Mouse (Mus musculus): ENCODE measurements at regions not wholly inside any gene's neighbourhood (a gene's known extent, or its start where the extent isn't known, plus 50 kb on each side); places are given as distances from the start of the nearest gene placed in this dataset.

DNA sequence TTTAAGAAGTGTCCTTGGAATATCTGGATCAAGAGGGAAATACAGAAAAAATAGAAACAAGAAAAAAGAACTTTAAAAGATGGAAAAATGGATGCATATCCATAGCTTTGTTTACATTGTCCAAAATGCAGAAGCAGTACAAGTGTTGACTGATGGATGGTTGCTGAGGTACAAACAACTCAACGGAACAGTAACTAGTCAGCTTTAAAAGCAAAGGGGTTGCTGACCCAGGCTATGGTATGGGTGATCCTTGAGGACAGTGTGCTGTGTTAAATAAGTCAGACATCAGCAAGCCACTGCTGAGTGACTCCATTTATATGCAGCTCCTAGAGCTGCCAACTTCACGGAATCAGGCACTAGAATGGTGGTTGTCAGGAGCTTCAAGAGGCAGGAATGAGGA is 338.9 kb upstream of the Tmc3 start:
- DNase-seq (ENCODE audit: low read depth, low spot score), result no peak

GRCm38 (mm10) chr7:83251995-83252563 is 332.6 kb upstream of the Tmc3 start:
- DNase-seq (ENCODE audit: low read depth, low spot score), result no peak

- peak; percentile 7 for DNase-seq (ENCODE audit: low read depth, low spot score)
Measured at GRCm38 (mm10) chr7:83253001-83253400, 331.7 kb upstream of the Tmc3 start.

DNA sequence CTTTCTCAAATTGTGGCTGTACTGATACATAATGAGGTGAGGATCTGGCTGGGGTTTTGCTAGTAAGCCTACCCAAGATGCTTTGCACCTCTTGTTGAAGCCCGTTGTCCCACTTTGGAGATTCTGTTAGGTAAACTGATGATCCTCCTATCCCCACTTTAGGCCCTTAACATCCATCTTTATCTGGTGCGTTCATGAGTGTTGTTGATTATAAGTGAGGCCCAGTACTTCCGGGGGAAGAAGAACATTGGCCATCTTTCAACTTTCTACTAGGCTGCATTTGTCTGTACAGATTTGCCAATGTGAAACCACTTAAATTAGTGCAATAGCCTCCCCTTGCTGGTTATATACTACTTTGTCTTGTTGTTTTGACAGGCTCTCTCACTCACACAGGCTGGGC is 331.3 kb upstream of the Tmc3 start:
- no peak for DNase-seq (ENCODE audit: low read depth, low spot score)

GRCm38 (mm10) chr7:83254411-83254810 is 330.3 kb upstream of the Tmc3 start:
- DNase-seq (ENCODE audit: low read depth, low spot score), result no peak

DNA sequence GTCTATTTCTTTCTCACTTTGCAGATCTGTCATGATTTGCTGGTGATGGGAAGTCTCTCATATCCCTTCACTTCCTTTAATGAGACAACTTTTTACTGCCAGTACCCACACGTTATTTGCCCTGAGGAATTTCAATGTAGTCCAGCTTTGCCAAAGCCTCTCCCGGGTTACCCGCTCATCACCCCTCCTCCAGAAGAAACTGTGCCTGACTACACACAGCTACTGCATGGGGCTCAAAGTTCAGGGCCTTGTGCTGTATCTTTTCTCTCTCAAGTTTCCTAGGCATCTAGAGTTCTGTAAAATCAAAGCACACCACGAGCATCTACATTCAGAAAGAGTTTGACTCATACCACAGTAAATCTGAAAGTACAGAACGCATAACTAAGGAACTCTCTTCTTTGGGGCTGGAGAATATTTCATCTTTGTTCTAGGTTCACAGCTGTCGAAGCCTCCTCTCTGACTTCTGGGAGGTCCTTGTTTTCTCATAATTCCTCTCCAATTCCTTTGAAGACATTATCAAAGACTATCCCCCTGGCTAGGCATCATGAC is 328.4 kb upstream of the Tmc3 start:
- no peak for DNase-seq (ENCODE audit: low read depth, low spot score)

- no peak for DNase-seq (ENCODE audit: low read depth, low spot score)
Measured at GRCm38 (mm10) chr7:83258363-83258916, 326.3 kb upstream of the Tmc3 start.

DNA sequence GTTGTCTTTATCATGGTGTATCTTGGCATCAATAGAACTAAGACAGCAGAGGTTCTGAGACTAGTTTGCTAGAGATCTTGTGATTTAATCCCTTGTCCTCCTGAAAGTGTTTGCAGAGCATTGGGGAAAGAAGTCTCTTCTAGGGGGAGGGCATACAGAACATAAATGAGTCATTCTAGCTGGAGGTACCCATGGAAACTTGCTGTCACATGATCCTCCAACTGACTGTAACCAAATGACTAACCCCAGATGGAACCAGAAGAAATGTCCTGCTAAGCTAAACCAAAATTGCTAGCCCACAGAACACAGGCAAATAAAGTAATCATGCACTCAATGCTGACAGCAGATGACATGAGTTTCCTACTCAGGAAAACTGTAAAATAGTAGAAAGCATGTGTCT is 323.2 kb upstream of the Tmc3 start:
- no peak for DNase-seq (ENCODE audit: low read depth, low spot score)

- DNase-seq (ENCODE audit: low read depth, low spot score), result peak; percentile 11
Measured at GRCm38 (mm10) chr7:83289915-83290773, 294.6 kb upstream of the Tmc3 start.

GRCm38 (mm10) chr7:83307112-83307511 is 277.6 kb upstream of the Tmc3 start:
- DNase-seq (ENCODE audit: low read depth, low spot score), result no peak

DNA sequence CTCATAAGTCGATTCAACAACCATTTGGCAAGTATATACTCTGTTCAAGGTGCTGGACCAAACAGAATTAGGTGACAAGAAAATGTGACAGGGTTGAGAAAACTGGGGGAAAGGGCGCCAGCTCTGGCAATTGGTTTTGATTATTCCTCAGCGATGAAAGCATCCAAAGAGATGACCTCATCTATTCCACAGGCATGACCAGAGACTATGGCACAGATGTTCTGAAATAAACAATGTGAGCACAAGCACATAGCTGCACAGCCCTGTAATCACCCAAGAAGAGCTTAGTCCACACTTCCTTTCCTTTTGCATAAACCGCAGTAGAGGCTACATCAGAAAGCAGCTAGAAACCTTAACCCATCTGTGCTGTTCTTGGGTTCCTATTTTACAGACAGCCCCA is 272.6 kb upstream of the Tmc3 start:
- peak; percentile 51 for DNase-seq (ENCODE audit: low read depth, low spot score)

GRCm38 (mm10) chr7:83329809-83330412 is 254.8 kb upstream of the Tmc3 start:
- DNase-seq (ENCODE audit: low read depth, low spot score), result no peak

- DNase-seq (ENCODE audit: low read depth, low spot score), result no peak
Measured at GRCm38 (mm10) chr7:83347103-83347754, 237.5 kb upstream of the Tmc3 start.

- DNase-seq (ENCODE audit: low read depth, low spot score), result no peak
Measured at GRCm38 (mm10) chr7:83369191-83369590, 215.5 kb upstream of the Tmc3 start.

DNA sequence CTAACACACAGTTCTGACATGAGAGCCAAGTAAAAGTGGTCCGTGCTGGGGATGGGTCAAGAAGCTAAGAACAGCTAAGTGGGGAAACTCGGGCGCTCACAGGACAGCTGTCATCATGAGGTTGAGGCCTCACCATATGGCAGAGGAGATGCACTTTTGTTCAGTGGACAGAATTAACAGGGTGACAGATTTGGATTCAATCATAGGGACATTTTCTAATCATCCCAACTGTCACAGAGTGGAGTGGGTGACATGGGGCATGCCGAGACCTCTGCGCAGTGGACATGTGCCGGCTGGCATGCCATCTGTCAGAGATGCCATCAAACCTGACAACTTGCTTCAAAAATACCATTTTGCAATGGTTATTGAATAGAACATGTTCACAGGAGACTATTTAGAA is 215.1 kb upstream of the Tmc3 start:
- no peak for DNase-seq (ENCODE audit: low read depth, low spot score)

DNA sequence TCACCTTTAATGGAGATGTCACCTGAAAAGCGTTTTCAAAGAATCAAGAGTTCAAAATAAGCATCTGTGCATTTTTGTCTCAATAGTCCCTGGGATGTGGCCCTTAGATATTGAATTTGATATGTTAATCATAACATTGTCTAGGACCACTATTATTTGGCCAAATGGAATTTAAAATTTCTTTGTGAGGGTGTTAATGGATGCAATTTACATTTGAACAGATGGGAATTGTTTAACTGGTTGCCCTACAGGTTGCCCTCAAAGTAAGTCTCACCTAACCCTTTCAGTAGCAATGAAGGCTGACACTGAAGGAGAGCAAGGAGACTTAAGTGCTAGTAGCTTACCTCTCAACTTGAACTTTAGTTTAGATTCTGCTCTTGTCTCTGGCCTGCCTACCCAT is 207.9 kb upstream of the Tmc3 start:
- DNase-seq (ENCODE audit: low read depth, low spot score), result no peak

DNA sequence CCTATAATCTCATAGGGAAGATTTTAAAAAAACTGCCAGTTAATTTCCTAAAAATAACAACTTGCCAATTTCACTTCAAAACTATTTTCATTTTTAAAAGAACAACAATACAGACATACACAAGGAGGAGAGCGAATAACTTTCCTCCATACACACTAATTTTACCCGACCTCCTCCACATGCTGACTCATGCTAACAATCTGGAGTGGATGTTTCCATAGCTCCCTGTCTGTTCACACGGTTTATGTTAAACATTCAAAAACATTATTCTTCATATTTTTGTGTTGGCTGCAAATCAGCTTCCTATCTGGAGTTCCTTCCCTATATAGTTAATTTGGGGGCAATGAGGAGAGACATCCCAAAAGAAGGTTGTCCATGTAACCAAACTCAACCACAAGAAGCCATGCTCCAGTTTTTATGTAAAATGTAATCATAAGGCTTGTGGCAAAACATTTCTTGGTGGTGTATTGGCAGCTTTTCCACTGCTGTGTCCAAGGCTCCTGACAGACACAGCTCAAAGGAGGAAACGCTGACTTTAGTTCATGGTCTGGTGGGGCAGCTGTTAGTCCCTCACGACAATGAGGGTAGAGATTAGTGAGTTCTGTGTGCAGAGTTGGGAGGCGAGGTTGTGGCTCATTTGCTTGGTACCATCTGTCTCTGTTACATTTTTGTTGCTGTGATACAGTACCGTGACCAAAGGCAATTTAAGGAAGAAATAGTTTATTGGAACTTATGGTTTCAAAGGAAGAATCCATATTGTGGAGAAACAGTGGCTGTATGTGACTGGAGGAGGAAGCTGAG is 203.1 kb upstream of the Tmc3 start:
- no peak for DNase-seq (ENCODE audit: low read depth, low spot score)

DNA sequence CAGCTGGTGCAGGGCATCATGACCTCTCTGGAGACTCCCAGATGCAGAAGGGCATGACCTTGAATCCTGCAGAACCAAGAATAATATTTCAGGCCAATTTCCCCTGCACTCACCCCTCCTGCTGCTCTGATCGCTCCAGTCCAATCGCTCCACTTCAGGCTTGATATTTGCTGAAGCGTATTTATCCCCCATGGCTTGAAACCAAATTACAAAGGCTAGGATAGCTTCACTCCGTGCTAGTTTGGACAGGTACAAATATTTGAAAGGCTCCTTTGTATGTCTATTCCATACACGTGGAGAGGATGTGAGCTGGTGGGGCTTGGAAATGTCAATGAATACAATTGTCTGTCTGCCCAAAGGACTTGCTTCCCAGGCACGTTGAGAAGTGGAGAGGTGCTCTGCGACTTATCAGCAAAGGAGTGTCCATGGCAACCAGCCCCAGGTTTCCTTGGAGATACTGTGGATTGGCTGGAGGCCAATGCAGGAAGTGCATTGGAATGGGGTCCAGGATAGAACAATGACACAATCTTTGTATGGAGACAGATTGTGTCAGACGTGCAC is 201.8 kb upstream of the Tmc3 start:
- no peak for DNase-seq (ENCODE audit: low read depth, low spot score)

GRCm38 (mm10) chr7:83391388-83391787 is 193.3 kb upstream of the Tmc3 start:
- DNase-seq (ENCODE audit: low read depth, low spot score), result no peak

- no peak for DNase-seq (ENCODE audit: low read depth, low spot score)
Measured at GRCm38 (mm10) chr7:83392181-83392580, 192.5 kb upstream of the Tmc3 start.

- DNase-seq (ENCODE audit: low read depth, low spot score), result peak; percentile 37
Measured at GRCm38 (mm10) chr7:83392625-83393024, 192.1 kb upstream of the Tmc3 start.

All from skeletal muscle tissue, adult 2 months (tissue).